Mouse (Mus musculus) right cerebral cortex, postnatal 36 days (tissue): ENCODE results near the gene Ttc28.
A peak's percentile ranks its signal among the peaks of the same experiment; 100 is the strongest.

Experiments used
- DNase-seq, 2 experiments: peaks; one replicate each; pipeline ENCODE4 v3.0.0; 2022; ENCODE audit warnings: low spot score in 2 of 2, mixed read lengths in 1 of 2

The Ttc28 gene

DNA sequence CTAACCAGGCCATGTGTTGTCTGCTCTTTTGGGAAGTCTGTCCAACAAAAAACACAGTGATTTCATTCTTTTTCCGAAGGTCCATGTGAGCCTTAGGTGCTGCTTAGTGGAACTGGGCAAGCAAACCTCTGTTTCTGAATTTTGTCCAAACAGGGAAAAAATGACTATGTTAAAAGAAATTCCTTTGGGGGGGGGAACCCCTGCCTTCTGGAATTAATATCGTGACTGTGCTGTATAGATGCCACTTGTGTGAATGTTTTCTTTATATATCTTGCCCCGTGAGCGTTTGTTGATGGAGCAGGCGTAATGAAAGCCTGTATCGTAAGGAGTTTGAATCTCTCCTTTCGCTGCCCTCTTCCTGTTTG lies 127.5 kb downstream of the Ttc28 start:
- no peak for DNase-seq

DNA sequence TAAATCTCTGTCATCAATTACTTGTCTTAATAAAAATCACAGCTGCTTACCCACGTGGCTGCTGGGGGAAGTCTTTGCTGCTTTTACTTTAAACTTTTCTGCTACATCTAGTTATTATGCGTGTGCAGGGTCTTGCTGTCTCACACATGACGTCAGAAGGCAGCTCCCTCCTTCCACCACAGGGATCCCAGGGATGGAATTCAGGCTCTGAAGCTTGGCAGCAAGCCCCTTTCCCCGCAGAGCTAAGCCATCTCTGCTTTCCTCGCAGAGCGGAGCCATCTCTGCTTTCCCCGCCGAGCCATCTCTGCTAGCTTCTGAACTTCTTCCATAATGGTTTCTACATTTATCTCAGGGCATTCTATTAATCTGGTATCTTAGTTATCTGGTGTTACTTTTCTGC lies 128.3 kb downstream of the Ttc28 start:
- no peak for DNase-seq

DNA sequence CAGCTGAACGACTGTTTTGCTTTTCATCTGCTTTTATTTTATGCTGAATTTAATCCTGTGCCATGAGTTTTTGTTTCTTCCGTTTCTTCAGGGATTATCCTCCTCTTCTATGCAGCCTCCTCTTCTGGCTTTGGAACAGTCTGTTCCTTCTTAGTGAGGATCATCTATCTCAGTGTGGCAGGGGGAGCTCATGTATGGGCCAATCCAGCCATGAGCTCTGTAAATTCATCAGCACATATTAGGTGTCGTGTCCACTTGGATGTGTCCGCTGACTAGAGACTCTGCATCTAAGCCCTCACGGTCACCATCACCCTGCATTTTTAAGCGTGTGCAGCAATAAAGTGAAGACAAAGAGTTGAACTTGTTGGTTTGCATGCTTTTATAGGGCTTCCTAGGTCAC lies 128.8 kb downstream of the Ttc28 start:
- DNase-seq: no peak

DNA sequence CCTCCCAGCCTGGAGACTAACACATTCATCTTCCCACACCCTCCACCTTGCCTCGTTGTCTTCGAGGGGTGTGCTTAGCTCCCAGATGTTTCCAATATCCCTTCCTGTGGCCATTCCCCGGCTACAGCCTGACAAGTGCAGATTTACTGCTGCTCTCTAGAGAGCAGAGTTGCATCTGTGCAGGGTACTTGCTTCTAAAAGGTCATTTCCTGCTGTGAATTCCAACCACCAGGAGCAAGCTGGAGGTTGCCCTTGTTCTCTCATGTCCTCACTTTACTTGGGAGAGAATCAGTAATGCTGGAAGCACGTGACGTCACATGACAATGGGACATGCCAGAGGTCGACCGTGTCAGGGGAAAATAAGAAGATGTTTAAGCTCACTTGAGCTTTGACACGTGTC lies 131.7 kb downstream of the Ttc28 start:
- DNase-seq: no peak

DNA sequence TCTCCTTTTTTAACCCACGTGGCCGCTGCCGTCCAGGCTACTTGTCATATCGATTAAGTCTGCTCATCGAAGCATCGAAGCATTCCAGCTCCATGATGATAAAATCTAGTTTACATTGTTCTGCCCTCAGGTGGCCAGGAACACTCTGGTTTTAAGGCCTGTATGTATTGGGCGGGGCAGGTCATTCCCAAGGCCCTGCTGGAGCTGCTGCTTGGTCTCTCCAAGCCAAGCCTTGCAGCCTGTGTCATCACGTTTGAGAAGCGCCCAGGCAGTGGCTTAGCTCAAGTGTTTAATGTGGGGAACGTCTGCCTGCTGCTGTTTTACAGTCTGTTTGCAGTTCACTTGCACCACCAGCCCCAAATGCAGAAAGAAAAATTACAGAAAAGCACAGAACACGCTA lies 132.5 kb downstream of the Ttc28 start:
- no peak for DNase-seq

DNA sequence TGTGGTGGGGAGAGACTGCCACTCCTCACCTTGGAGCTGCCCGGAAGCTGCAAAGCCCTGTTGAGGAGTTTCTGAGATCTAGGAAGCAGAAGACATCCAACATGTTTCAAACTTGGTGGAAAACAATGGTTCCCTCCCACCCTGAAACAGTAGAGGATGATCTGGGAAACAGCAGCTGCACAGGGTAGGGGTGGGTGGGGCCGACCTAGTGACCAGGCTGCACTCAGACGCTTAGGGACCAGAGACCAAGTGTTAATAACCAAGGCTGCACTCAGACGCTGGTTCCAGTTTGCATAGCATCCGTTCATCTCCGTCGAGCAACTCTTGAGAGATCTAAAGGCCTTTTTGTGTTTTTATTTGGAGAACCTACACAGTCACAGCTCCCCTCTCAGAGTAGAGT lies 133.0 kb downstream of the Ttc28 start:
- DNase-seq: no peak

DNA sequence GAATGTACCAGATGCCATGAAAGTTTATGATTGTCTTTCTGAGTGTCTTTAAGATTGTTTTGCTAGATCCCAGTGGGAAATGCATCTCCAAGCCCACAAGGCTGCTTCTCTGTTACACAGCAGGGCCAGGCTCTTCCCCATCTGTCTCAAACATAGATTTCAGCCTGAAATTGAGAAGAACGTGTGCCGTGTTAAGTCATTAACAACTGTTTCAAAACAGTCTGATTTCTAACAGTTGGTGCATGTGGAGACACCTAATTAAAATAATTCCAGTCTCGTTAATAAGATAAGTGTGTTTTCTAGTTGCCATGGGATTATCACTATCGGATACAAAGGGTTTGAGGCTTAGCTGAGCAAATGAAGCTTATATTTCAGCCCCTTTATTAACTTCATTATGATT lies 135.4 kb downstream of the Ttc28 start:
- DNase-seq: no peak

DNA sequence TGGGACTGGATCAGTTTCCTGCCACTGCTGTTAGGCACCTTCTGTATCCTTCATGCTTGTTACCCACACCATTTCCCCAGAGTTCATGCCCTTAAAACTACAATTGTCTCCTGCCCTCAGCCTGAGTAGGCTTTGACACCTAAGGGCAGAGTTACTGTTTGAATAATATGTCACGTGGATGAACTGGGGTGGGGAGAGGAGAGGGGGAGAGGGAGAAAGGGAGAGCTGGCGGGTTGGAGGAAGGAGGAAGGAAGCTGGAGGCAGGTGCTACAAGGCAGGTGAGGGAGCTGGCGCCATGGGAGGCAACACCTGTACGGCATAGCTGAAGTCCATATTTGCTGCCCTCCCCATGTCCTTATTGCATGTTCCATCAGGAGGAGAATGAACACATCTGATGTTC lies 137.7 kb downstream of the Ttc28 start:
- DNase-seq: no peak

DNA sequence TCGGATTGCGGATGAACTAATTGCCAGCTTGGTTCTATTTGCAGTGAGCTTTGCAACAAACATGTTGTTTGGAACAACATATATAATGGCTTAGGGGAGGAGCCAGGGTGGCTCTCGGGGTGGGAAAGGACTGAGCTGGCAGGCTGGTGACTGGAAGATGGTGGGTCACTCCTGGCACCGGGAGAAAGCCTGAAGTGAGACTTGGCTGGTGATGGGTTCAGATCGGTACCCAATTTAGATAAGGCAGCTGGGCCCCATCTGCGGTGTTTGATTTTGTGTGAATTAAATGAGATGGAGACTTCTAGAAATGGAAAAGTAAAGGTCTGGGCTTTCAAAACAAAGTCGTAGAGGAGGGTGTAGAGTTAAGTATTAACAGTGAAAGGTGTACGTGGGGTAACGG lies 142.7 kb downstream of the Ttc28 start:
- DNase-seq: no peak

DNA sequence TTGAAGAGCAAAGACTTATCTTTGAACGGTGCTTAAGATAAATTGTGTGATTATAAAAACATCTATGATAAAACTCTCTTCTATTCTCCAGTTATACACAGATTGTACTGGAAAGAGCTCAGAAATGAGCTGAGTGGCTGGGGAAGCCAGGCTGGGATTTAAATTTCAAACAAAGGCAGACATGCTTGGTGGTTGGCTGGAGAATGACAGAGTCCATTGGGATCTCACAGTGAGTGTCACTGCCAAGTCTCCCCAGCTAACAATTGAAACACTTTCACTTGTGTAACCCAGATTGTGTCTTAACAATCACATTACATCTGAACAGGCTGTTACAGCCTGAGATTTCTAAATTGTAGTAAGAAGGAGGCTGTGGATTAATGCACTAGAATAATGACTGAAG lies 143.3 kb downstream of the Ttc28 start:
- no peak for DNase-seq

DNA sequence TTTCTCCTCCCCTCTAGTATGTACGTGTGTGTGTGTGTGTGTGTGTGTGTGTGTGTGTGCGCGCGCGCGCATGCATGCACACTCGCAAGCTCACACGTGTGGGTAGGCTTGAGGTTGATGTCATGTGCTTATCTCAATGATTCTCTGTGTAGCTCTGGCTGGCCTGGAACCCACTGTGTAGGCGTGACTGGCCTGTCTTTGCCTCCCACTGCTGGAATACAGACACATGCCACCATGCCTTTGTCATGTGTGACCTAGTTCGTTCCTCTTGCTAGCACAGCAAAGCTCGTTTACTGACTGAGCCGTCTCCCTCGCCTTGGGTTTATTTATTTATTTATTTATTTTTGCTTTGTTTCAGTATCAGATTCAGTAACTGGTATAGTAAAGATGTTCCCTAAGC lies 145.0 kb downstream of the Ttc28 start:
- peak in 1 of 2 experiments; percentile 16 for DNase-seq

DNA sequence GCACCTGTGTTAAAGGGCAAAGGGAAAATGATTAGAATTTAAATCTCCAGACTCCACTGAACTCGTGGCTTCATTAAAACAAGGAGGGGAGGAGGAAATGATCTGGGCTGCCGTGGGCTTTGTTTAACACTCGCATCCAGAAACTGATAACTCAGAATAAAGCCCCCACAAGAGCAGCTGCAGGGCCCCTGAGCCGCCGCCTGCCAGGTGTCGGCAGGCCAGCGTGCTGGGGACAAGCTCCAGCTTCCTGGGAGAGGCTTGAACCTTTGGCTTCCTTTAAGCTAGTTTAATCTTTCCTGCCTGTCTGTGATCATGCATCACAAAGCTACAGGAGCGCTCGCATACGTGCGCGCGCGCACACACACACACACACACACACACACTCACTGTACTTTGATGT lies 145.9 kb downstream of the Ttc28 start:
- no peak for DNase-seq

DNA sequence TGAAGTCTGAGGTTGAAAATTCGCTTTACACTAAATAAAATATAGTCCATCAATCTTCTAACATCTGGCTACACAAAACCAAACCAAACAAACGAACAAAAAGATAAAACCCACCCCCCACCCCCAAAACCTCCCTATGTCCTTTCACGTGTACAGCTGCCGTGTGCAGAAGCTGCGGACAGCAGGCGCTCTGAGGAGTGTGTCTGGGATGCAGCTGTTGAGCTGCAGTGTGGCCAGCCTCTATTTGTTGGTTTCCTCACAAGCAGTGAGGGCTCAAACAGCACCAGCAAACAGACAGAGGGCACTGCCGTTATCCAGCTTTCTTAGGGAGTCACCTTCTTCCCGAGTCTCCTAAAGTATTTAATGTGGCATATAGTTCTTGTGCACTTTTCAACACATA lies 146.6 kb downstream of the Ttc28 start:
- no peak for DNase-seq

DNA sequence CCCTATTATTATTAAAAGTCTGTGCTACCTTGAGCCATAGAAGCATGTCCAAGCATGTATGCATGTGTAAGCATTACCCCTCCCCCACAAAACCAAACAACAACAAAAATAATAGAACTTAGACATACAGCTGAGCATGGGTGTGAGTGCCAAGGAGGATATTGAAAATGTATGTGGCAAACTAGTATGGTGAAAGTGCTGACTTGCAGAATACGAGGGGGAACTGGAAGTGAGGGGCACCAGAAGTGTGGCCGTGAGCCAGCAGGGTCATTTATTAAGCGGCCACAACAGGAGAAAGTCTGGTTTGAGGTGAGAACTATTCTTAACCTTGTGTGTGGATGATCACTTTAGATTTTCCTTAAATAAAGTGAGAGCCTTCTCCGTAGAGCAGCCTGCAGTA lies 148.7 kb downstream of the Ttc28 start:
- DNase-seq: no peak

DNA sequence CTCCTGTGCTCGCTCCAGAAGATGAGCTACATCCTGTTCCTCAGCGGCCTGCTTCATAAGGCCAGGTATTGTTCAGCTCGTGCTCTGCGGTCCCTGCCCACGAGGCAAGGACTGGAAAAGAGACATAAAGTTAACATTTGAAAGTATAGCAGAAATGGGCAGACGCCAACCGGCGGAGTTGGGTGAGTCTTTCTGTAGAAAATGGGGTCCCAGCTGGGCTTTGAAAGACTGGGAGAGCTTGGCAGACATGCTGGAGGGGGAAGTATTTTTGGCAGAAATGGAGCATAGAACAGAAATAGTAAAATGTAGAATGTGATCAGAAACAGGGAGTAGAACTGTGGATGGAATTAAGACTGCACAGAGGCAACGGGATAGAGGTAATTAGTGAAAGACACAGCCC lies 149.3 kb downstream of the Ttc28 start:
- peak; percentile 10 to 13 for DNase-seq

DNA sequence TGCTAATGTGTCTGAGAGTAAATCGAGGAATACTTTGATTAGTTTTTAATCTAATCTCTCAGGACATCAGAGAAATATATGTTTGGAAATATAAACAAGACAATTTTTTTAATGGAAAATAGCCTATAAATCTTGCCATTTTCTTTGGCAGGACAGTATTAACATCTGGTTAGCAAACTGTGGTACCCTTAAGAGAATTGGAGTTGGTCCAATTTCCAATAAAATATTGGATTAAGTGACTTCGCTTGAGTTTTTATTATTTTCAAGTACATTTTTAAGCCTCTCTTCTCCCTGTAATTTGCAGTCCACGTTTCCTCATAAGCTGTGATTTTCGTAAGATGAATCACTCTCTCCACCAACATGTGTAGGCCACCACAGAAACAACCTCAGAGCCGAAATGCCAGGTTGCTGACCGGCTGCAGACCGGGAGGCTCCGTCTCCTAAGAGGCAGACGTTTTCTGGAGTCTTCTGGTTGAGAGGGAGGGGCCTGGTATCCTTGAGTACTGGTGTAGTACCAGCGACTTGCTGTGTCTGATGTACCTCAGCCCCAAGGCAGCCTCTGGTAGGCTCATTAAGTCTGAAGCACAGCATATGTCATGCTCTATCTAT lies 153.2 kb downstream of the Ttc28 start:
- DNase-seq: no peak

DNA sequence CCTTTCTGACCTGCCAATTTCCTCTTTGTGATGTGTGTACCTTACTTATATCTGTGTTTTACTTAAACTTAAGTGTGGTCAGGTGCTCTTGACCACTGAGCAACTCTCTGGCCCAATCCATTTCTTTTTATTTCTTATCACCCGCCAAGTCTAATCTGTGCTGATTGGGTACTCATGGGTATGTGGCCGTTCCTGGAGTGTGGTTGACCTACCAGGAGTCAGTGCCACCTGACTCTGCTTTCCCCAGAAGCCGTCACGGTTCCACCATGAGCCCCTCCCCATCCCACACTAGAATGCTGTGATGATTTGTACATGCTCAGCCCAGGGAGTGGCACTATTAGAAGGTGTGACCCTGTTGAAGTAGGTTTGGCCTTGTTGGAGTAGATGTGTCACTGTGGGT lies 153.9 kb downstream of the Ttc28 start:
- no peak for DNase-seq

DNA sequence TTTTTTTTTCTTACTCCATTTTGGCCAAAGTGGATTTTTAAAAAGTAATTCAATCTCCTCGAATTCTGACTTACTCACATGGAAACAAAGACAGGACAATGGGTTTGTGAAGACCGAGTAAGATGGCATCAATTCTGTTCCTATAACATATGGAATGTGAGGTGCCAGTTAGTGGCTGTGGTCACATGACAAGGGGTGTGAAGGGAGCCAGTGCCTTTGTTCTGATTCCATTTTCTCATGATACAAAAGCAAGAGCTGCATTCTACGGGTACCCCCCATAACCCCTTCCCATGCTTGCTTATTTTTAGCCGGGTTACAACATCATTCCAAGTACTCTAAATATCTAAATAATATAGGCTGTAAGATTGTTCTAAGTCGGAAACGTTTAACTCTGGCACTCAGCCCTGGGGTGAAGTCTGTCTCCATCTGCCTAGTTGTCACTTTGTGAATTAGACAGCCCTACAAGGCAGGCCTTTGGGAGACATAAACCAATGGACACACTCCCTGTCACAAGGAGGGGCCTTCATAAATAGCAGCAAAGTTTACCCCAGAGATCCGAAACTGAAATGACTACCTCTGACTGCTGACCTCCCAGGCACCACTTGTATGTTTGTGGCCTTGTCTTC lies 157.6 kb downstream of the Ttc28 start:
- DNase-seq: no peak

DNA sequence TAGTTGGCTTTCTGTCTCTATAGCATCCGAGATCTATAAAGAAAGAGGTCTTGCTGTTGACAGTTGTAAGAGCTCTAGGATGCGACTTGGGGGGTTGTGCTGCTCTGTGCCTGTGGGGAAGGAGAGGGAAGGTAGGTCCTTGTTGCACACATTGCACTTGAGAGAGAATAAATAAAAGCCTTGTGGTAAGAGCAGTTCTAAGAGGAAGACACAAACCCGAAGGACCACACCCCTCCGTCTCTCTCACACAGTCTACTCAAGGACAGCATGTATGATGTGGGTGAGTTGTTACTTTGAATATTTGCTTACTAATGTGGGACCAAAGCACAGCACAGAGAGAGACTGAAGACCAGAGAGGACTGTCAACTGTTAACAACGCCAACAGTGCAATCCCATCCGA lies 160.2 kb downstream of the Ttc28 start:
- no peak for DNase-seq

DNA sequence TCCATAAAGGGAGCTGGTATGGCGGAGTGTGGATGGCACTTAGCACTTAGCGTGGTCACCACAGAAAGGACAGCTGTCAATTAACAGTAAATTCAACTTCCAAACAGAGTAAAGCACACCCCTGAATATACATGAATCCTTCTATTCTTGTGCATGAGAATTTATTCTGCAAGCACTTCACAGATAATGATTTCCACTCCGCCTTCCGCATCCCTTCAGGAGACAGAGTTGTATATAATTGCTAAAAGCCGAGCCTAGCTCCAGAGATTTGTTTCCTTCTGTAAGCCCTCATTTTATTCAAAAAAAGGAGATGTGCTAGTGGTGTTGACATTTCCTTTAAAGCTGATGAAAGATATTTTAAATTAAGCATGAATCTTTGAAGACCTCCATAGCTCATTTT lies 162.3 kb downstream of the Ttc28 start:
- no peak for DNase-seq

DNA sequence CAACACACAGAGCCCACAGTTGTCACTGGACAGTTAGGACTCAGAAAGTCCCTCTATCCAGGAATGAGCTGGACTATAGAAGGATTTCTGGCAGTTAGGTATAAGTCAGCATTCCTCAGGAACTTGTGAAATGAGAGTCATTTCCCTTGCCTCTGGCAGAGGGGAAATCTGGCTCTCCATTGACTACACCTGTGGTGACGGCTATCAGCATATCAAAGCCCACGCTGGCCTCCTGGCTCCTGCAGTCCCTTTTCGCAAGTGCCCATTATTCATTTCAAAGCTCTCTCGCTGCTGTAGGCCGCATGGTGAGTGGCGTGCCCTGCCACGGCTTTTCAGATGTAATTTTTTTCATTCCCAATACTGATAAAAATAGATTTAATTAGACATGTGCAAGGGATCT lies 164.6 kb downstream of the Ttc28 start:
- DNase-seq: no peak

DNA sequence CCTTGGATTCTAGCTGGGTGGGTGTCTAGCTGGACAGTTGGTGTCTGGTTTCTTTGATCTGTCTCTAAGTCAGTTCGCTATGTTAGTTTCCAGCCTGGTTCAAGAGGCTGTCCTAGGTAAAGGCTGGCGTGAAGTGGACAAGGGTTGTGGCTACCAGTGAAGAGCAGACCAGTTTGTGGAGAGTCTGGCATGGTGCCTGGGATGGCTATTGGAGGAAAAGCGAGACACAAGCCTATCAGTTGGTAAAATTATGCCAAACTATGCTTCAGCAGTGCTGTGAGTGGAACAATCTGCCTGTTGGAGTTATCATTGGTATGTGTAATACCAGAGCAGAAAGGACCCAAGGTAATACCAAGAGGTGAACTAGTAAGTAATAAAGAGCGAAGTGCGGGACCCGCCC lies 166.8 kb downstream of the Ttc28 start:
- no peak for DNase-seq

DNA sequence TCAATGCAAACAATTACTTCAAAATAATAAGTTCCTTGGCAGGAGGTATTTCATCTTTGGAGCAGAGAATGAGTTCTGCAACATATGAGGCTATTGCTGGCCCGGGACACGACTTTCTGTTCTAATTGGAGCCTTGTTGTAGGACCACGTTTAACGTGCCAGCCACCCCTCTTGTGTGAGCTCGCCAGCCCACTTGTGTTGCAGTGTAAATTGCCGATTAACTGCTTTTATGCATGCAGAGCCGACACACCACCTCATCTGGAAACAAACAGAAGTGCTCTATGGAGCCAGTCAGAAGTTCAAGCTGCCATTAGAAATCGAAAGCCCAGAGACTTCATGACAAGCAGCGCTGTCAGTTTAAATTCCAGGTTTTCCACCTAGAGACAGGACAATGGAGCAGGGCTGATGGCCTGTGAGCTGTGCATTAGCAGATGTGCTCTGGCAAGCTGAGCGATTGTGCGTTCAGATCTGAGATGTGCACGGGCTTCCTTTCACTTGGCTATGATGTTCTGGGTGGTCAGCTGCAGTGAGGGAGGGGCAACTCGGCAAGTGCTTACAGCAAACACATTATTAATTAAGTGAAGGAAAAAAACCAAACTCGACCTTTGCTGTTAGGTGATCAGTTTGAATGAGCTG lies 167.4 kb downstream of the Ttc28 start:
- no peak for DNase-seq

DNA sequence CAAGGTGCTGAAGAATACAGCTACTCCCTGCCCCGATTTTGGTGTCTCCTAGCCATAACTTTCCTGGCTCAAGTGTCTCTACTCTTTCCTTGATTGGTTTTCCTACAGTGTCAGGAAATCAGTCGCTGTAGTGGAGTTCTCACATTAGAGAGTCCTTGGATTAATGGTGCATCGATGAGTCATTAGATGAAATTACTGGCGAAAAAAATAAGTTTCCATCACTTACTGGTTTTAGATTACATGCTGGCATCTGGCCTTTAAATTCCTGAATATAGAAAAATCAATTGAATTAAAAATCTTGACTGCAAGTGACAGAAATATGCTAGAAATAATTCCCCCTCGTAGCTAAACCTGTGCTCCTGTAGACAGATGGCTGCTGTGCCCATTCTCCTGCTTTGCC lies 168.4 kb downstream of the Ttc28 start:
- DNase-seq: no peak
